Mouse (Mus musculus) forebrain, embryonic 15.5 days (tissue): ENCODE results near the gene Lmod1. TPM values are rescaled to one million over a fixed set of nuclear protein-coding genes. Genes with fewer than 3 reads are reported as not detected.

Source experiments
- ATAC-seq: fragments of 200-750 bp; cut with Nextera tagmentation; replicated peaks from 2 replicates; pipeline ENCODE4 v1.8.0; 2017; ENCODE audit warnings: mild to moderate bottlenecking, moderate TSS enrichment, moderate library complexity
- H3K27ac ChIP-seq: fragments of 300-500 bp; sonication (generic); replicated peaks from 2 replicates; pipeline ENCODE4 v1.5.1; 2015; ENCODE audit warnings: mild to moderate bottlenecking, inconsistent platforms
- H3K27me3 ChIP-seq: fragments of 300-500 bp; sonication (generic); 2 replicates; pipeline ENCODE4 v1.6.1; 2015; ENCODE audit warnings: inconsistent platforms
- H3K36me3 ChIP-seq: fragments of 300-500 bp; sonication (generic); 2 replicates; pipeline ENCODE4 v1.6.1; 2015; ENCODE audit warnings: mild to moderate bottlenecking, inconsistent platforms
- H3K4me1 ChIP-seq: fragments of 300-500 bp; sonication (generic); 2 replicates; pipeline ENCODE4 v1.6.1; 2015; ENCODE audit warnings: inconsistent platforms
- H3K4me2 ChIP-seq: fragments of 300-500 bp; sonication (generic); replicated peaks from 2 replicates; pipeline ENCODE4 v1.6.1; 2015; ENCODE audit warnings: mild to moderate bottlenecking, inconsistent platforms
- H3K4me3 ChIP-seq: fragments of 300-500 bp; sonication (generic); 2 replicates; pipeline ENCODE4 v1.5.1; 2015; ENCODE audit warnings: mild to moderate bottlenecking, inconsistent platforms
- H3K9ac ChIP-seq: fragments of 300-500 bp; sonication (generic); replicated peaks from 2 replicates; pipeline ENCODE4 v1.6.1; 2015; ENCODE audit warnings: mild to moderate bottlenecking, inconsistent platforms
- H3K9me3 ChIP-seq: fragments of 300-500 bp; sonication (generic); 2 replicates; pipeline ENCODE4 v1.6.1; 2016; ENCODE audit warnings: inconsistent platforms
- WGBS: fragments of 180-500 bp; shearing (Covaris S2); methylation state at CpG from one replicate; pipeline ENCODE4 v1.1.7; 2015; ENCODE audit warnings: mixed read lengths; 5-methylcytosine and 5-hydroxymethylcytosine counted together
- polyA plus RNA-seq: library from polyadenylated mRNA; unstranded; fragments of >200 nt; fragmentation: Nextera tagmentation; extraction: Ambion mirVana; gene quantifications from 2 replicates; pipeline ENCODE4 v1.2.1, GENCODE M21; 2015

Lmod1 gene
- polyA plus RNA-seq, 1 experiment from 2014 or later, result 0.27 TPM

GRCm38 (mm10) chr1:135323367-135323901 is 1.2 kb upstream of the Lmod1 start:
- 88% methylated on average over 7 of the region's 7 CpGs for WGBS
- H3K27ac ChIP-seq, result no peak overlapping the region
- H3K4me1 ChIP-seq, result no peaks in the 10 kb centered on the region
- H3K4me3 ChIP-seq, result no peak overlapping the region
- no peaks in the 10 kb centered on the region for H3K9me3 ChIP-seq
- H3K9ac ChIP-seq, result no peak overlapping the region
- H3K36me3 ChIP-seq, result no peaks in the 10 kb centered on the region
- no peaks in the 10 kb centered on the region for H3K27me3 ChIP-seq
- no peak overlapping the region for H3K4me2 ChIP-seq
- ATAC-seq, result no peak

GRCm38 (mm10) chr1:135325934-135326333 is 1.3 kb downstream of the Lmod1 start:
- WGBS, result 78% methylated on average over 2 of the region's 2 CpGs
- H3K27ac ChIP-seq, result no peak overlapping the region
- no peaks in the 10 kb centered on the region for H3K27me3 ChIP-seq
- no peaks in the 10 kb centered on the region for H3K9me3 ChIP-seq
- no peak overlapping the region for H3K4me2 ChIP-seq
- no peak overlapping the region for H3K4me3 ChIP-seq
- no peak overlapping the region for H3K9ac ChIP-seq
- ATAC-seq, result no peak
- H3K36me3 ChIP-seq, result no peaks in the 10 kb centered on the region
- H3K4me1 ChIP-seq, result no peaks in the 10 kb centered on the region

- H3K27ac ChIP-seq, result no peak overlapping the region
- no peaks in the 10 kb centered on the region for H3K9me3 ChIP-seq
- H3K4me1 ChIP-seq, result no peaks in the 10 kb centered on the region
- no peak overlapping the region for H3K4me3 ChIP-seq
- WGBS, result 69% methylated on average over 5 of the region's 5 CpGs
- H3K9ac ChIP-seq, result no peak overlapping the region
- no peaks in the 10 kb centered on the region for H3K27me3 ChIP-seq
- no peak overlapping the region for H3K4me2 ChIP-seq
- ATAC-seq, result no peak
- no peaks in the 10 kb centered on the region for H3K36me3 ChIP-seq
Measured at GRCm38 (mm10) chr1:135328368-135328767, 3.8 kb downstream of the Lmod1 start.

DNA sequence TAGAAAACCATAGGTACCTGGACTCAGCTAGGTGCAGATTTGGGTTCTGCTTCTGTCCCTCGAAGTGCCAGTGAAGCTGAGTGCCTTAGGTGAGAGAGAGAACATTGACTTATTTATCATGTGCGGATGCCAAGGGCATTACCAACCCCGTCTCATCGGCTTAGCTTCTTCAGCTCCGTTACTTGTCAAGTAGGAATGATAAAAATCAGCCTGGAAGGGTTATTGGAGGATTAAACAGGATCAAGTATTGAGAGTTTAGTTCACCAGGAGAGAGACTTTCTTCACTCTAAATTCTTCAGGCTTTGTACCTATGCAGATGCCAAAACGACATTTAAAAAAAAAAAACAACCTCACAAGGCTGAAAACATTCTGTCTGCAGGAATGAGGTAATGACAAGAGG is 6.0 kb downstream of the Lmod1 start:
- 77% methylated on average over 6 of the region's 6 CpGs for WGBS
- H3K4me1 ChIP-seq, result no peaks in the 10 kb centered on the region
- ATAC-seq, result no peak
- H3K4me2 ChIP-seq, result no peak overlapping the region
- no peak overlapping the region for H3K9ac ChIP-seq
- H3K27ac ChIP-seq, result no peak overlapping the region
- H3K4me3 ChIP-seq, result no peak overlapping the region
- no peaks in the 10 kb centered on the region for H3K27me3 ChIP-seq
- no peaks in the 10 kb centered on the region for H3K36me3 ChIP-seq
- no peaks in the 10 kb centered on the region for H3K9me3 ChIP-seq

DNA sequence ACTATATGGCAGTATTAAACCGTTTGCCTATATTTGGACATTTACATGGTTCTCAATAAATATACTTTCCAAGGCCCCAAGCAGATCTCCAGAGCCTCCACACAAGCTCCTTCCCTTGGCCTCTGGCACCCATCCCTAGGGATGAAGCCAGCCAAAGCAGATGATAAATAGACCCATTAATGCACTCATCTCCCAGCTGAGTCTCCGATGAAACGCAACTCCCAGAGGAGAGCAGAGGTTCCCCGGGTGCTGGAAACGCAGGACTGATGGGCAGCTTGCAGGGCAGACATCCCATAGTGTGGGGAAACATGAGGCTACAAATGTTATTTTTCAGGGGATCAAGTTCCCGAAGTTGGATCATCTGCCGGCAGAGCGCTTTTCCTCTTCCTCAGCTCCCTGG is 17.3 kb downstream of the Lmod1 start:
- H3K9me3 ChIP-seq, result no peaks in the 10 kb centered on the region
- no peak overlapping the region for H3K4me3 ChIP-seq
- H3K27ac ChIP-seq, result no peak overlapping the region
- ATAC-seq, result no peak
- H3K9ac ChIP-seq, result no peak overlapping the region
- H3K36me3 ChIP-seq, result no peaks in the 10 kb centered on the region
- WGBS, result 86% methylated on average over 8 of the region's 8 CpGs
- no peaks in the 10 kb centered on the region for H3K27me3 ChIP-seq
- H3K4me1 ChIP-seq, result no peaks in the 10 kb centered on the region
- no peak overlapping the region for H3K4me2 ChIP-seq

- WGBS, result 70% methylated on average over 4 of the region's 4 CpGs
- Histone ChIP-seq H3K36me3 (no peaks in the 10 kb centered on the region), H3K27ac (no peak overlapping the region), H3K27me3 (no peaks in the 10 kb centered on the region), H3K9me3 (no peaks in the 10 kb centered on the region), H3K4me3 (no peak overlapping the region), H3K9ac (no peak overlapping the region), H3K4me1 (no peaks in the 10 kb centered on the region), H3K4me2 (no peak overlapping the region)
- no peak for ATAC-seq
Measured at GRCm38 (mm10) chr1:135344026-135344425, 19.4 kb downstream of the Lmod1 start.

GRCm38 (mm10) chr1:135346891-135347290 is 22.3 kb downstream of the Lmod1 start:
- Histone ChIP-seq H3K9ac (no peak overlapping the region), H3K4me2 (no peak overlapping the region), H3K27ac (no peak overlapping the region), H3K4me1 (no peaks in the 10 kb centered on the region), H3K9me3 (no peaks in the 10 kb centered on the region), H3K36me3 (no peaks in the 10 kb centered on the region), H3K27me3 (no peaks in the 10 kb centered on the region), H3K4me3 (no peak overlapping the region)
- WGBS, result 70% methylated on average over 3 of the region's 3 CpGs
- no peak for ATAC-seq

- Histone ChIP-seq H3K27me3 (no peaks in the 10 kb centered on the region), H3K9me3 (no peaks in the 10 kb centered on the region), H3K4me1 (no peaks in the 10 kb centered on the region), H3K9ac (no peak overlapping the region), H3K4me2 (no peak overlapping the region), H3K27ac (no peak overlapping the region), H3K36me3 (no peaks in the 10 kb centered on the region), H3K4me3 (no peak overlapping the region)
- ATAC-seq, result no peak
- WGBS, result 47% methylated on average over 4 of the region's 4 CpGs
Measured at GRCm38 (mm10) chr1:135347498-135348169, 23.0 kb downstream of the Lmod1 start.

DNA sequence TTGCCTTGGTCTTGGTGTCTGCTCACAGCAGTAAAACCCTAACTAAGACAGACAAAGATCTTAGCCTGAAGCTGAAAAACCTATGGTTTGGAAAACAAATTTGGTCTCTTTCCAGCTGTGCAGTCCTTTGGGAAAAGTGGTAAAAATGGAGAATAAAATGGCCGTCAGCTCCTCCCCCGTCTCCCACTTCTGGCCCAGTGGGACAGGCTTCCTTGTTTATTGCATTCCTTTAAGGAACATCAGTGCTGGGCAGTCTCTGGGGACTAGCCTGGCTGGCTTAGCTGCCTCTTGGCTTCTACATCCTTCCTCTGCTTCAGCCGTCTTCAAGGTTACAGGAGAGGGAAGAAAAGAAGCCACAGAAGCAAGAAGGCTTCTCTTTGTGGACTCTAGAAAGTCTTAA is 27.3 kb downstream of the Lmod1 start:
- 81% methylated on average over 3 of the region's 3 CpGs for WGBS

DNA sequence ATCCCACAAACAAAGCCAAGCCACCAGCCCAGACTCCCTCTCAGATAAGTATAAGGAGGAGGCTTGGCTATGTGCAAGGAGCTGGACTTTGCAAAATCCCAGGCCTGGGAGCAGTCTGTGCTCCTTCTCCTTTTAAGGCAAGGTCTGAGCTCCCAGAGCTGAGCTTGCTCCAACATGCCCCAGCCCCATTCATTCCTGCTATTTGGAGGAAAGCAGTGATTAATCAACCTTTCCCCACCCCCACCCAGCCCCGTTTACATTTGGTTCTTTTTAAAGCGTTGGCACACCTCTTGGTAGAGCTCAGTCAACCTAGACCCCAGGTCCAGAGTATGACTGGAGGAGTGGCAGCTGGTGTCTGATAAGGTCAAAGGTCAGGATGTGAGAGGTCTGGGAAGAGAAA is 34.5 kb downstream of the Lmod1 start:
- Histone ChIP-seq H3K27ac (no peak overlapping the region), H3K9me3 (no peaks in the 10 kb centered on the region), H3K27me3 (no peaks in the 10 kb centered on the region), H3K4me2 (no peak overlapping the region), H3K36me3 (no peaks in the 10 kb centered on the region), H3K9ac (no peak overlapping the region), H3K4me1 (no peaks in the 10 kb centered on the region), H3K4me3 (no peak overlapping the region)
- no peak for ATAC-seq
- WGBS, result 48% methylated on average over 2 of the region's 2 CpGs

More for the DNA sequence above, 27.3 kb downstream of the Lmod1 start:
- Histone ChIP-seq H3K27me3 (no peaks in the 10 kb centered on the region), H3K4me3 (no peak overlapping the region), H3K4me1 (no peaks in the 10 kb centered on the region), H3K36me3 (no peaks in the 10 kb centered on the region), H3K9ac (no peak overlapping the region), H3K4me2 (no peak overlapping the region), H3K9me3 (no peaks in the 10 kb centered on the region), H3K27ac (no peak overlapping the region)
- no peak for ATAC-seq

GRCm38 (mm10) chr1:135361491-135361890 is 36.9 kb downstream of the Lmod1 start:
- Histone ChIP-seq H3K4me3 (no peak overlapping the region), H3K27ac (no peak overlapping the region; the same call in 1 of the 2 replicates), H3K9me3 (no peaks in the 10 kb centered on the region), H3K36me3 (no peaks in the 10 kb centered on the region), H3K9ac (no peak overlapping the region), H3K4me1 (no peaks in the 10 kb centered on the region), H3K27me3 (no peaks in the 10 kb centered on the region), H3K4me2 (no peak overlapping the region)
- no peak for ATAC-seq
- 52% methylated on average over 4 of the region's 4 CpGs for WGBS

DNA sequence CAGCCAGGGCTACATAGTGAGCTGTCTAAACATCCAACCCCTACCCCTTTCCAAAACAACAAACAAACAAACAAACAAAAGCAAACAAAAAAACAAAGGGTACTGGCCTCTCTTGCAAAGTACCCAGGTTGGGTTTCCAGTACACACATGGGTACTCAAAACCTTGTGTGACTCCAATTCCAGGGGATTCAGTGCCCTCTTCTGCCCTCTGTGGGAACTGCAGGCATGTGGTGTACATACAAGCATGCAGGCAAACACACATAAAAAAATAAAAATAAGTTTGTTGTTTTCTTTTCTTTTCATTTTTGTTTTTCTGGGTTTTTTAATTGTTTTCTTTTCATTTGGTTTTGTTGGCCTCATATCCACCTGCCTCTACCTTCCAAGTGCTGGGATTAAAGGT is 37.5 kb downstream of the Lmod1 start:
- no peak overlapping the region for H3K4me2 ChIP-seq
- H3K9me3 ChIP-seq, result no peaks in the 10 kb centered on the region
- H3K36me3 ChIP-seq, result no peaks in the 10 kb centered on the region
- H3K9ac ChIP-seq, result no peak overlapping the region
- no peak for ATAC-seq
- H3K4me3 ChIP-seq, result no peak overlapping the region
- no peak overlapping the region; the same call in 1 of the 2 replicates for H3K27ac ChIP-seq
- H3K27me3 ChIP-seq, result no peaks in the 10 kb centered on the region
- no peaks in the 10 kb centered on the region for H3K4me1 ChIP-seq

DNA sequence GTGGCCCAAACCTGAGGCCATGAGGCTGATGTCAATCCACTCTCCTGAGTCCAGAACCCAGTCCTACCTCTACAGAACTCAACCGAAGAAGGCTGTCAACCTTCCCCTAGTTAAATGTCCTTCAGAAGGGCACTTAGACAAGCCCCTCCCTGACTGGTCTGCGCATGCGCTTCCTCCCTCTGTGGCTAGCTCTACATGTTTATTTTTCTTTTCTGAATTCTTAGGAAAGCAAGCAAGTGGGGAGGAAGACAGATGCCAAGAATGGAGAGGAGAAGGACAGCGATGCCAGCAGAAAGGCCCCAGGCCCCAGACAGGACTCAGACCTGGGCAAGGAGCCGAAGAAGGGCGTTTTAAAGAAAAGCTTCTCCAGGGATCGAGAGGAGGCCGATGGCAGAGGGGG is 38.8 kb downstream of the Lmod1 start:
- ATAC-seq, result no peak
- Histone ChIP-seq H3K27ac (no peak overlapping the region), H3K27me3 (no peaks in the 10 kb centered on the region), H3K4me3 (no peak overlapping the region), H3K9me3 (no peaks in the 10 kb centered on the region), H3K4me1 (peaks cover 6% of the 10 kb centered on the region; the same call in 1 of the 2 replicates), H3K9ac (no peak overlapping the region), H3K36me3 (no peaks in the 10 kb centered on the region), H3K4me2 (no peak overlapping the region)
- 94% methylated on average over 8 of the region's 8 CpGs for WGBS
